Mouse (Mus musculus) hindbrain, embryonic 11.5 days (tissue): Measurements from ENCODE around the gene Rnf10. TPM values are rescaled to one million over a fixed set of nuclear protein-coding genes. Genes with fewer than 3 reads are reported as not detected.

Experiments used
- ATAC-seq: fragments of 200-750 bp; cut with Nextera tagmentation; 2 replicates; pipeline ENCODE4 v1.8.0; 2017; ENCODE audit warnings: mild to moderate bottlenecking, moderate TSS enrichment, moderate library complexity; ENCODE audit not compliant: low FRiP score
- DNase-seq: peaks from one replicate; pipeline ENCODE4 v3.0.0-alpha.2; 2015; ENCODE audit warnings: low spot score
- H3K27ac ChIP-seq: fragments of 300-500 bp; sonication (generic); 2 replicates; pipeline ENCODE4 v1.5.1; 2014; ENCODE audit warnings: mild to moderate bottlenecking, low read depth, low read length
- H3K27me3 ChIP-seq: fragments of 300-500 bp; sonication (generic); 2 replicates; pipeline ENCODE4 v1.6.1; 2014; ENCODE audit warnings: mild to moderate bottlenecking, low read length, moderate library complexity, mixed read lengths; ENCODE audit not compliant: control insufficient read depth, insufficient read depth
- H3K36me3 ChIP-seq: fragments of 300-500 bp; sonication (generic); 2 replicates; pipeline ENCODE4 v1.6.1; 2014; ENCODE audit warnings: mild to moderate bottlenecking, low read length, moderate library complexity, mixed read lengths; ENCODE audit not compliant: control insufficient read depth, insufficient read depth
- H3K4me1 ChIP-seq: fragments of 300-500 bp; sonication (generic); replicated peaks from 2 replicates; pipeline ENCODE4 v1.6.1; 2014; ENCODE audit warnings: low read length, mixed read lengths; ENCODE audit not compliant: control insufficient read depth, insufficient read depth
- H3K4me2 ChIP-seq: fragments of 300-500 bp; sonication (generic); replicated peaks from 2 replicates; pipeline ENCODE4 v1.6.1; 2014; ENCODE audit warnings: mild to moderate bottlenecking, low read depth, low read length
- H3K4me3 ChIP-seq: fragments of 300-500 bp; sonication (generic); 2 replicates; pipeline ENCODE4 v1.5.1; 2014; ENCODE audit warnings: low read depth, low read length
- H3K9ac ChIP-seq: fragments of 300-500 bp; sonication (generic); 2 replicates; pipeline ENCODE4 v1.6.1; 2014; ENCODE audit warnings: low read depth, low read length
- H3K9me3 ChIP-seq: fragments of 300-500 bp; sonication (generic); 2 replicates; pipeline ENCODE4 v1.6.1; 2016; ENCODE audit warnings: low read length; ENCODE audit not compliant: control insufficient read depth
- WGBS: fragments of 180-500 bp; shearing (Covaris S2); extraction: QIAGEN DNeasy Blood & Tissue Kit; methylation state at CpG from one replicate; pipeline ENCODE4 v1.1.7; 2014; 5-methylcytosine and 5-hydroxymethylcytosine counted together
- polyA plus RNA-seq: library from polyadenylated mRNA; unstranded; fragments of >200 nt; fragmentation: Nextera tagmentation; extraction: Ambion mirVana; gene quantifications from 2 replicates; pipeline ENCODE4 v1.2.1, GENCODE M21; 2014

Gene Rnf10
- polyA plus RNA-seq, 1 experiment from 2014 or later: 65.9 TPM

GRCm38 (mm10) chr5:115260356-115260755 lies 12.3 kb downstream of the Rnf10 start:
- H3K9me3 ChIP-seq: no peaks in the 10 kb centered on the region
- H3K36me3 ChIP-seq: peaks cover 12% of the 10 kb centered on the region
- H3K4me2 ChIP-seq: no peak overlapping the region
- ATAC-seq (no peak), DNase-seq (no peak)
- no peak overlapping the region for H3K9ac ChIP-seq
- H3K27ac ChIP-seq: no peak overlapping the region
- H3K4me3 ChIP-seq: no peak overlapping the region
- WGBS: 92% methylated on average over 6 of the region's 6 CpGs
- no peaks in the 10 kb centered on the region for H3K27me3 ChIP-seq
- no peaks in the 10 kb centered on the region for H3K4me1 ChIP-seq

- DNase-seq: no peak
- Histone ChIP-seq H3K27ac (no peak overlapping the region), H3K9me3 (no peaks in the 10 kb centered on the region), H3K36me3 (peaks cover 7% of the 10 kb centered on the region), H3K4me3 (no peak overlapping the region), H3K4me1 (no peaks in the 10 kb centered on the region), H3K27me3 (no peaks in the 10 kb centered on the region), H3K9ac (no peak overlapping the region), H3K4me2 (no peak overlapping the region)
- ATAC-seq: no peak
- 91% methylated on average over 10 of the region's 10 CpGs for WGBS
Measured at GRCm38 (mm10) chr5:115256909-115257546, 15.7 kb downstream of the Rnf10 start.

DNA sequence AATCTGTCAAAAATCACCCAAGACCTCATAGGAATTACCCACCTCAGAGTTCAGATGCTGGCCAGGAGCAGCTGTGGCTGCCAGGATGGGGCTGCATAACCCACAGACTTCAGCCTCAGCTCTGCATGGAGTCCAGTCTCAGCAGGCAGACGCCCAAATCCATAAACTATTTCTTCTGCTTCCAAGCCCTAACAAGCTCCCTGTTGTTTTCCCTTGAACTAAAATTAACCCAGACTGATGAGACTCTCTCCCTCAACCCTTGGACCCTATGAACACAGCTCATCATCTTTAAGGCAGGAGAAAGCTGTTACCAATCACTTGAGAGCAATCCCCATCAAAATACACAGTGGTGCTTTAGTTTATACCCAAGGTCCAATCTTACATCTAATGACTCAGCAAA lies 17.2 kb downstream of the Rnf10 start:
- H3K9me3 ChIP-seq: no peaks in the 10 kb centered on the region
- no peak overlapping the region for H3K4me2 ChIP-seq
- H3K4me1 ChIP-seq: no peaks in the 10 kb centered on the region
- H3K4me3 ChIP-seq: no peak overlapping the region
- no peaks in the 10 kb centered on the region for H3K27me3 ChIP-seq
- peaks cover 16% of the 10 kb centered on the region for H3K36me3 ChIP-seq
- 90% methylated on average over 1 of the region's 1 CpGs for WGBS
- no peak overlapping the region for H3K27ac ChIP-seq
- H3K9ac ChIP-seq: no peak overlapping the region
- DNase-seq (no peak), ATAC-seq (no peak)

DNA sequence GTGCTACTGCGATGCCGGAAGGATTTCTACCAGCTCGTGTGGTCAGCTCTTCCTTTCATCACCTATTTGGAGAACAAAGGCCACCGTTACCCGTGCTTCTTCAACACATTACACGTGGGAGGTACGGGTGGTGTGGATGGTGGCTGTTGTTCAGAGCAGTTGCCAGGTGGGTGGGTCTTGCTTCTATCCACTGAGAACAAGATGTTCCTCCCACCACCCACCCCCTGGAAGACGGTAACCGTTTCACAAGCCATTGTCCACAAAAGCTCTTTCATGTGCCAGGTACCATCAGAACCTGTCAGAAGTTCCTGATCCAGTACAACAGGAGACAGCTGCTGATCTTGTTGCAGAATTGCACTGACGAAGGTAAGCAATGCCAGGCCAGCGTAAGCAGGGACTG lies 32.5 kb downstream of the Rnf10 start:
- Histone ChIP-seq H3K36me3 (peaks cover 27% of the 10 kb centered on the region), H3K27me3 (peaks cover 3% of the 10 kb centered on the region), H3K27ac (no peak overlapping the region), H3K4me3 (no peak overlapping the region), H3K9ac (no peak overlapping the region), H3K4me1 (no peaks in the 10 kb centered on the region; the same call in none of the 2 replicates), H3K9me3 (no peaks in the 10 kb centered on the region), H3K4me2 (no peak overlapping the region)
- no peak for DNase-seq
- no peak for ATAC-seq
- 89% methylated on average over 11 of the region's 11 CpGs for WGBS

DNA sequence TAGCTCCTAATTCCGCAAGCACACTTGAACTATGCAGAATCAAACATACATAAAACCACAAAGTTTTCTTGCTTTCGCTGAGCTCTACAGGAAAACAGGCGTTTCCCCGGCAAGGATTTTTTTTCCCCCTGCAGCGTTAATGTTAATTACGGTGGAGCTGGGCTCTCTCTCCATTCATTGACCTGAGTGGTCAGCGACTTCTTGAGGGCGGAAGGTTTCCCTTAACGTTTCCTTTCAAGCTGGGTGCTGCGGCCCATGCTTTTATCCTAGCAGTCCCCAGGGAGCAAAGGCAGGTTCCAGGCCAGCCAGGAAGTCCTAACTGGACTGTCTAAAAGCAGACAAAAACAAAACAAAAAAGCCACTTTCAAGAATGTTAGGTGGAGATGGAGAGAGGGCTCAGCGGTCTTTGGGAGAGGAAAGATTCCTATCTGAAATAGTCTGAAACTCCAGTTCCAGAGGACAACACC lies 33.9 kb downstream of the Rnf10 start:
- Histone ChIP-seq H3K27me3 (peaks cover 11% of the 10 kb centered on the region), H3K36me3 (peaks cover 20% of the 10 kb centered on the region), H3K4me1 (no peaks in the 10 kb centered on the region; the same call in none of the 2 replicates), H3K27ac (no peak overlapping the region), H3K9ac (no peak overlapping the region; the same call in 1 of the 2 replicates), H3K4me3 (peak overlapping the region; percentile 63), H3K4me2 (peak overlapping the region; percentile 85), H3K9me3 (no peaks in the 10 kb centered on the region)
- WGBS: 6% methylated on average over 11 of the region's 11 CpGs
- ATAC-seq: no peak
- DNase-seq: peak; percentile 25

DNA sequence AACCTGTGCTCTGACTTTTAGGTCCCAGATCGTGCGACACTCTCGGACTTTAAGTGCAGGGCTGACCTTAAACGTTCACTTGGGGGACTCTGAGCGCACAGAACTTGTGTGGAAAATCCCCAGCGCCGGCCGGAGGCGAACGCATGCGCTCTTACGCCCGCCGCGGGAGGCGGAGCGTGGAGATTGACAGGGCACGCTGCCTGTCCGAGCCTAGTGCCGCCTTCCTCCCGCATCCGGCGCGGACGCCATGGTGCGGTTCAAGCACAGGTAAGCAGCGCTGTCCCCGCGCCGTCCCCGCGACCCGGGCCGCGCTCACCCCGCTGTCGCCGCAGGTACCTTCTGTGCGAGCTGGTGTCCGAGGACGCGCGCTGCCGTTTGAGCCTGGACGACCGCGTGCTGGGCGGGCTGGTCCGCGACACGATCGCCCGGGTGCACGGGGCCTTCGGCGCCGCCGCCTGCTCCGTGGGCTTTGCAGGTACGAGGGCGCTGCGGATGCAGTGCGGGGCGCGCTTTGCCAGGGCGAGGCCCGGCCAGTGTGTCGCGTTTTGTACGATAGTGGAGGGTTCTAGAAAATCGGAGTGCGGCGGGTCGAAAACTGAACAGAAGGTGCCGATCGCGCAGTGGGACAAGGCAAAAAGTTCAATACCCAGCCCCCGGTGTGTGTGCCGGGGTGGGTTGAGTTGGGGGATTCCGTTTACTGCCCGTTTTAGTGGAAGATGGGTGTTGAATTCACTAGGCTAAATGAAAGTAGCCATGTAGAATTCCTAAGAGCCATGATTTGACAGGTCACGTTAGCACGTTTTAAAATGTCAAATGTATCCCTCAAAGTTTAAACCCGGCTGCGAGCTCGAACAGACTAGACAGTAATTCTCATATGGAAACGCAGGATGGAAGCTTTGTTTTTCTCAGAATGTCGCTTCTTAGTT lies 34.6 kb downstream of the Rnf10 start:
- Histone ChIP-seq H3K4me2 (peak overlapping the region; percentile 85), H3K4me1 (no peaks in the 10 kb centered on the region; the same call in none of the 2 replicates), H3K36me3 (peaks cover 18% of the 10 kb centered on the region), H3K27me3 (peaks cover 11% of the 10 kb centered on the region), H3K27ac (no peak overlapping the region), H3K9ac (peak overlapping the region; percentile 65), H3K9me3 (no peaks in the 10 kb centered on the region), H3K4me3 (peak overlapping the region; percentile 63)
- WGBS: under 1% methylated on average over 86 of the region's 88 CpGs
- ATAC-seq (peak; percentile 76; the same call in 1 of the 2 replicates), DNase-seq (peak; percentile 93)

- peak within 1 kb of the TSS; percentile 85 for H3K4me2 ChIP-seq
- 3% methylated on average over 21 of the region's 21 CpGs for WGBS
- H3K4me3 ChIP-seq: peak within 1 kb of the TSS; percentile 45
- H3K36me3 ChIP-seq: peaks cover 6% of the 10 kb centered on the region; the same call in 1 of the 2 replicates
- no peaks in the 10 kb centered on the region for H3K9me3 ChIP-seq
- no peaks in the 10 kb centered on the region; the same call in none of the 2 replicates for H3K4me1 ChIP-seq
- peak; percentile 95 for DNase-seq
- H3K27ac ChIP-seq: no peak within 1 kb of the TSS
- peak; percentile 71 for ATAC-seq
- H3K27me3 ChIP-seq: peaks cover 11% of the 10 kb centered on the region
- H3K9ac ChIP-seq: peak within 1 kb of the TSS; percentile 57
Measured at GRCm38 (mm10) chr5:115235786-115236263, 36.9 kb downstream of the Rnf10 start, which contains the start of gene Pop5. Gene Pop5, plus strand, starts transcription at chr5:115235836.

- Histone ChIP-seq H3K4me1 (no peaks in the 10 kb centered on the region; the same call in none of the 2 replicates), H3K36me3 (peaks cover 3% of the 10 kb centered on the region; the same call in 1 of the 2 replicates), H3K9me3 (no peaks in the 10 kb centered on the region), H3K27me3 (peaks cover 11% of the 10 kb centered on the region), H3K27ac (no peak overlapping the region), H3K4me3 (peak overlapping the region; percentile 45), H3K9ac (peak overlapping the region; percentile 57), H3K4me2 (peak overlapping the region; percentile 85)
- WGBS: under 1% methylated on average over 45 of the region's 45 CpGs
- ATAC-seq (peak; percentile 44), DNase-seq (peak; percentile 58)
Measured at GRCm38 (mm10) chr5:115235323-115235771, 37.4 kb downstream of the Rnf10 start.
